Mouse (Mus musculus) hindbrain, embryonic 16.5 days (tissue): Measurements from ENCODE around the gene Psmg1. TPM values are rescaled to one million over a fixed set of nuclear protein-coding genes. Genes with fewer than 3 reads are reported as not detected.
"Not testable (repeated sequence)": the region's sequence is repeated elsewhere in the genome, so short reads cannot be mapped to it uniquely, and the experiment has no call there.

Source experiments
- ATAC-seq: fragments of 200-750 bp; cut with Nextera tagmentation; 2 replicates; pipeline ENCODE4 v1.8.0; 2017; ENCODE audit warnings: moderate TSS enrichment, moderate library complexity
- H3K27ac ChIP-seq: fragments of 300-500 bp; sonication (generic); 2 replicates; pipeline ENCODE4 v1.5.1; 2014; ENCODE audit warnings: low read depth, mild to moderate bottlenecking, control low read depth, low read length, moderate library complexity
- H3K27me3 ChIP-seq: fragments of 300-500 bp; sonication (generic); replicated peaks from 2 replicates; pipeline ENCODE4 v1.6.1; 2014; ENCODE audit warnings: low read length; ENCODE audit not compliant: control insufficient read depth, insufficient read depth
- H3K36me3 ChIP-seq: fragments of 300-500 bp; sonication (generic); 2 replicates; pipeline ENCODE4 v1.6.1; 2014; ENCODE audit warnings: mild to moderate bottlenecking, low read length, moderate library complexity, mixed read lengths; ENCODE audit not compliant: control insufficient read depth, insufficient read depth
- H3K4me1 ChIP-seq: fragments of 300-500 bp; sonication (generic); 2 replicates; pipeline ENCODE4 v1.6.1; 2014; ENCODE audit warnings: low read depth, low read length; ENCODE audit not compliant: control insufficient read depth, insufficient read depth
- H3K4me2 ChIP-seq: fragments of 300-500 bp; sonication (generic); 2 replicates; pipeline ENCODE4 v1.6.1; 2014; ENCODE audit warnings: mild to moderate bottlenecking, low read length, control low read depth, moderate library complexity
- H3K4me3 ChIP-seq: fragments of 300-500 bp; sonication (generic); 2 replicates; pipeline ENCODE4 v1.5.1; 2014; ENCODE audit warnings: mild to moderate bottlenecking, low read length, control low read depth, moderate library complexity
- H3K9ac ChIP-seq: fragments of 300-500 bp; sonication (generic); 2 replicates; pipeline ENCODE4 v1.6.1; 2014; ENCODE audit warnings: low read depth, mild to moderate bottlenecking, control low read depth, low read length, moderate library complexity
- H3K9me3 ChIP-seq: fragments of 300-500 bp; sonication (generic); 2 replicates; pipeline ENCODE4 v1.6.1; 2014; ENCODE audit warnings: mild to moderate bottlenecking, low read length, moderate library complexity; ENCODE audit not compliant: control insufficient read depth
- WGBS: fragments of 180-500 bp; shearing (Covaris S2); extraction: QIAGEN DNeasy Blood & Tissue Kit; methylation state at CpG from one replicate; pipeline ENCODE4 v1.1.7; 2014; 5-methylcytosine and 5-hydroxymethylcytosine counted together
- polyA plus RNA-seq: library from polyadenylated mRNA; unstranded; fragments of >200 nt; fragmentation: Nextera tagmentation; extraction: Ambion mirVana; gene quantifications from 2 replicates; pipeline ENCODE4 v1.2.1, GENCODE M21; 2015

The Psmg1 gene
- polyA plus RNA-seq, 1 experiment from 2014 or later: 64.2 TPM

DNA sequence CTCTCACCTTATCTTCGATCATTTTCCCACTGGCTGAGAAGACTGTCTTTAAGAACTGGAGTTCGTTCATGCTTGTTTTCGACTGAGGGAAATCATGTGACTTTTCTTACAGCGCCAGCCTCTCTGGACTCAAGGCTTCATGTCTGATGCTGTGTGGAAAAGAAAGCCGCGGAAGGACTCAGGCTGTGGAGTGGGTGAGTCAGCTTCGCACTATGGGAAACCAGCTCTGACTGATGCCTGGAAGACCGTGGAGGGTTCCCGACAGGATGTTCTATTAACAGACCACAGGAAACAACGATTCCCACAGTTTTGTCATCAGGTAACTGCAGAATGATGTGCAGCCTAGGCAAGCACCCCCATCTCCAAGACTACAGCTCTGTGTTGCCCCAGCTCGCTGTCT is 23.3 kb downstream of the Psmg1 start:
- no peaks in the 10 kb centered on the region for H3K9me3 ChIP-seq
- H3K36me3 ChIP-seq: no peaks in the 10 kb centered on the region
- no peak overlapping the region for H3K4me3 ChIP-seq
- no peak overlapping the region for H3K27ac ChIP-seq
- H3K27me3 ChIP-seq: no peaks in the 10 kb centered on the region
- H3K4me2 ChIP-seq: no peak overlapping the region
- whole genome bisulfite sequencing: 85% methylated on average over 11 of the region's 11 CpGs
- no peaks in the 10 kb centered on the region for H3K4me1 ChIP-seq
- no peak for ATAC-seq
- H3K9ac ChIP-seq: no peak overlapping the region

DNA sequence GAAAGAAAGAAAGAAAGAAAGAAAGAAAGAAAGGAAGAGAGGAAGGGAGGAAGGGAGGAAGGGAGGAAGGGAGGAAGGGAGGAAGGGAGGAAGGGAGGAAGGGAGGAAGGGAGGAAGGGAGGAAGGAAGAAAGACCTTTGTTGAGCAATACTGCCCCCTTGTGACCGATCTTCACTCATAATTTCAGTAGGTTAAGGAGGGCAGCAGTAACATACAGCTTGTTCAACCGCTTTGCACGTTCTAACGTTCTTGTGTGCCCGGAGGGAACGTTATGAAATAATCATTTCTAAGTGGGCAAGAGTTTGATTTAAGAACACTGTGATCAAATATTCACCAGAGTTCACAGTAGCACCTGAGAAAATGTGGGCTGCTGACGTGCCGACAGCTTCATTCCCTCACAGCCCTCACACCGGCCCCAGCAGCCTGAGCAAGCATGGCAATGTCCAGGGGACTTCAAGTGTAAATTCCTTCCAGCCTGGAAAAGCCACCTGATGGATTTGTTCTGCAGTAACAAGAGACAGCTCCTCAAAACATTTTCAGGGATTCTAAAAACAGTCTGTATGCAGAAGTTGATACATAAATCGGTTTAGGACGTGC is 26.2 kb downstream of the Psmg1 start:
- no peak overlapping the region for H3K27ac ChIP-seq
- H3K4me1 ChIP-seq: no peaks in the 10 kb centered on the region
- ATAC-seq: no peak
- no peak overlapping the region for H3K4me2 ChIP-seq
- H3K27me3 ChIP-seq: no peaks in the 10 kb centered on the region
- no peaks in the 10 kb centered on the region for H3K9me3 ChIP-seq
- 58% methylated on average over 11 of the region's 11 CpGs for WGBS
- H3K4me3 ChIP-seq: no peak overlapping the region
- H3K36me3 ChIP-seq: no peaks in the 10 kb centered on the region
- no peak overlapping the region for H3K9ac ChIP-seq

DNA sequence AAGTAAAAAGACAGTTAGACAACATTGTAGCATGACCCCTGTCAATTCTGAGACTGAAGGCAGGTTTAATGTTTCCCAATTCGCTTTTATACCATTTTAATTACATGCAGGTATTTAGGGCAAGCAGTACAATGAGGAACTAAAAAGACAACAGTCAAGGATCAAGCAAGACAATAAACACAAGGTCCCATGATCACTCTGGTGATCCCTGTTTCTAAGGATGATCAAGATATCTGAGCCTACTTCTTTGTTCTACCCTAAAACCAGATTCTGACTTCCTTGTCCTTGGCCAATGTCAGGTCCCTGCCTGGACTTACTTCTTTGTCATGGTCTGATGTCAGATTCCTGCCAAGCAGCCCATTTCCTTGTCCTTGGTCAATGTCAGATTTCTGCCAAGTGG is 29.3 kb downstream of the Psmg1 start:
- WGBS: 71% methylated on average over 1 of the region's 1 CpGs
- not testable (repeated sequence) for H3K4me3 ChIP-seq, ATAC-seq, H3K27me3 ChIP-seq, H3K9me3 ChIP-seq, H3K9ac ChIP-seq, H3K27ac ChIP-seq, H3K36me3 ChIP-seq, H3K4me2 ChIP-seq, H3K4me1 ChIP-seq

DNA sequence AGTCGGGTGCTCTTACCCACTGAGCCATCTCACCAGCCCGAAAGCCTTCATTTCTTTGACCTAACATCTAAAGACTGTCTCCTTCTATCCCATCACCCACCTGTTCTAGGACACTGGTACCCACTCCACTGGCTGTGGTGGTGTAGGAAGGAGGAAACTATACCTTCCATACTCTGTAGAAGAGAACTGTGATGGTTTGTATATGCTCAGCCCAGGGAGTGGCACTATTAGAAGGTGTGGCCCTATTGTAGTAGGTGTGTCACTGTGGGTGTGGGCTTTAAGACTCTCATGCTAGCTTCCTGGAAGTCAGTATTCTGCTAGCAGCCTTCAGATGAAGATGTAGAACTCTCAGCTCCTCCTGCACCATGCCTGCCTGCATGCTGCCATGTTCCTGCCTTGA is 30.1 kb downstream of the Psmg1 start:
- 97% methylated on average over 2 of the region's 2 CpGs for WGBS
- H3K9me3 ChIP-seq, H3K4me2 ChIP-seq, ATAC-seq, H3K36me3 ChIP-seq, H3K9ac ChIP-seq, H3K4me1 ChIP-seq, H3K4me3 ChIP-seq, H3K27me3 ChIP-seq, H3K27ac ChIP-seq: not testable (repeated sequence)

DNA sequence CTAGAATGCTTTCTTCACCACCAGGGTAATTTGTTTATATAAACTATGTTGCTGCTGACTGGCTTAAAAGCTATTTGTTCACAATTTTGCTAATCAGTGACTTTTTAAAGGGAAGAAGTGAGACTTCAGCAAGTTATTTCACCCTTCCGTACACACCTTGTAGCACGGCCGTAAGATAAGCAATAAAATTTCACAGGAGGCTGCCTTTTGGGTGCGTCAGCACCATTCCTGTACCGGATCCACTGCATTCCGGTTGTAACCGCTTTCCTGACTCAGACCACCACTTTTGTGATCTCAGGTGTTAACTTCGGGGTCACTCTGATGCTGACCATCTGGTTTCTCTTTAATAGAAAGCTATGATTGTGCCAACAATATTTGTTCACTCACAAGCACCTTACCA is 32.7 kb downstream of the Psmg1 start:
- Histone ChIP-seq H3K4me1 (no peaks in the 10 kb centered on the region), H3K4me3 (no peak overlapping the region), H3K36me3 (no peaks in the 10 kb centered on the region), H3K4me2 (no peak overlapping the region), H3K9ac (no peak overlapping the region), H3K27me3 (no peaks in the 10 kb centered on the region), H3K9me3 (no peaks in the 10 kb centered on the region), H3K27ac (no peak overlapping the region)
- ATAC-seq: no peak
- 92% methylated on average over 8 of the region's 8 CpGs for WGBS

DNA sequence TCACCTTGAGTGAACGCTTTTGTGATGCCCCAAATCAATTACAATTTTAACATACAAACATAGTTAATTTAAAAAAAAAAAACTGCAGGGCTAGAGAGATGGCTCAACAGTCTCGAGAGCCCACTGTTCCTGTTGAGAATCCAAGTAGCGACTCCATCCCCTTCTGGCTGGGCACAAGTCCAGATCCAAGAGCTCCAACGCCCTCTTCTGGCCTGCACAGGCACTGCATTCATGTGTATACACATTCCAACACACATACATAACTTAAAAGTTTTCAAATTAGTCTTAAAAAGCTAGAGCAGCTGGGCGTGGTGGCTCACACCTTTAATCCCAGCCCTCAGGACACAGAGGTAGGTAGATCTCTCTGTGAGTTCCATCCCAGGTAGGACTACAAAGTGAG is 34.1 kb downstream of the Psmg1 start:
- no peak overlapping the region for H3K4me2 ChIP-seq
- no peaks in the 10 kb centered on the region for H3K9me3 ChIP-seq
- no peak for ATAC-seq
- no peak overlapping the region for H3K27ac ChIP-seq
- WGBS: 72% methylated on average over 5 of the region's 5 CpGs
- H3K4me1 ChIP-seq: no peaks in the 10 kb centered on the region
- H3K9ac ChIP-seq: no peak overlapping the region
- H3K27me3 ChIP-seq: no peaks in the 10 kb centered on the region
- no peak overlapping the region for H3K4me3 ChIP-seq
- no peaks in the 10 kb centered on the region for H3K36me3 ChIP-seq

DNA sequence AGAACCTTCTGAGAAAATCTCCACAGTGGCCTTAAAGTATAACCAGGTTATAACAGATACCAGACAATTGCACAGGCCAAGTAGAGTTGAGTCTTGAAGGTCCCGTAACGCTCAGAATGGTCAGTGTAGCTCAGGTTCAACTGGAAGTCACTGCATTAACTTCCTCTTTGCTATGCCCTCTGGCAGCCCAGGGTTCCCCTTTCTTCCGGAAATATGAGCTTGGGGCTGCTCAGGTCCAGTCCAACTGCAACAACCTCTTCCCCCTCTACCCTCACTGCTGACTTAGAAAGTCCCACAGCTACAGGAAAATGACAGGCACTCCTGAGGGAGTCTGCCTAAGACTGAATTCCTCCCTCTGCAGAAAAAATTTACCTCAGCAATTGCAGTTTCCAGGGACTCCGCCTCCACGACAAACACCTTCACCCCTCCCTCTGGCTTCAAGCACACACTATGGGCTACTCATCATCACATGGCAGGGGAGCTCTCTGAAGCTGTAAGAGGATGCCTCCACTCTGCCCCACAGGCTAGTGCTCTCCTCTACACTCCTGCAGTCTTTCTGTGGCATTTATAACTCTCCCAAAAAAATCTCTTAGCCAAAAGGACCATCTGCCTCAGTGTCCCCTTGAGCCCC is 34.9 kb downstream of the Psmg1 start:
- no peaks in the 10 kb centered on the region for H3K36me3 ChIP-seq
- no peak overlapping the region for H3K4me2 ChIP-seq
- H3K9me3 ChIP-seq: no peaks in the 10 kb centered on the region
- no peaks in the 10 kb centered on the region for H3K27me3 ChIP-seq
- H3K4me3 ChIP-seq: no peak overlapping the region
- WGBS: 84% methylated on average over 5 of the region's 5 CpGs
- H3K27ac ChIP-seq: no peak overlapping the region
- ATAC-seq: no peak
- no peaks in the 10 kb centered on the region for H3K4me1 ChIP-seq
- H3K9ac ChIP-seq: no peak overlapping the region

DNA sequence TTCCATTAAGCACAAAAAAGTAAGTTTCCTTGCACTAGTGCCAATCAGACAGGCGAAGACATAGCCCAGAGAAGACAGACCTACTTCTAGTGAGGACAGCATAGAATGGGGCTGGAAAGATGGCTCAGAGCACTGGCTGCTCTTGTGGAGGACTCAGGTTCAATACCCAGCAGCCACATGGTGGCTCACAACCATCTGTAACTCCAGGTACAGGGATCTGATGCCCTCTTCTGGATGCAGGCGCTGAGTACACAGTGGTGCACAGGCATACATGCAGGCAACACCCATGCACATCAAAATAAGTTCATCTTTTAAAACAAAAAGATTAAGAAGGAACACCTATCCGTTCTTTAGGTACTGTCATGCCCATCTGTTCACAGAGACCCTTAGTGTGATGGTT is 36.4 kb downstream of the Psmg1 start:
- Histone ChIP-seq H3K4me2 (no peak overlapping the region), H3K4me3 (no peak overlapping the region), H3K27me3 (no peaks in the 10 kb centered on the region), H3K4me1 (no peaks in the 10 kb centered on the region), H3K36me3 (no peaks in the 10 kb centered on the region), H3K9me3 (no peaks in the 10 kb centered on the region), H3K27ac (no peak overlapping the region), H3K9ac (no peak overlapping the region)
- no peak for ATAC-seq
- 79% methylated on average over 3 of the region's 3 CpGs for WGBS

DNA sequence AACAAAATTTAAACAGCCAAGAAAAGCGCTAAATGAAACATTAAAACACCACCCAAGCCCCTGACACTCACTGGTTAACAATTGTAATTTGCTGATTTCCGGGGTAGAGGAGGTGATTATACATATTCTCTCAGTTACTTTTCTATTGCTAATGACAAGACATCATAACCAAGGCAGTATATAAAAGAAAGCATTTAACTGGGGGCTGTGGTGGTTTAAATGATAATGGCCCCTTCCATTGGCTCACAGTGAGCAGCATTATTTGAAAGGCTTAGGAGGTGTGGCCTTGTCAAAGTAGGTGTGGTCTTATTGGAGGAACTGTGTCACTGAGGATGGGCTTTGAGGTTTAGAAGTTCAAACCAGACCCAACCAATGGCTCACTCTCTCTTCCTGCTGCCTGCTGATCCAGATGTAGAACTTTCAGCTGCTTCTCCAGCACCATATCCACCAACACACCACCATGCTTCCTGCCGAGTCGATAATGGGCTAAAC is 37.6 kb downstream of the Psmg1 start:
- WGBS: 93% methylated on average over 4 of the region's 4 CpGs
- ATAC-seq: no peak

More for the DNA sequence above, 37.6 kb downstream of the Psmg1 start:
- Histone ChIP-seq H3K9ac (no peak overlapping the region), H3K4me2 (no peak overlapping the region), H3K36me3 (no peaks in the 10 kb centered on the region), H3K27me3 (no peaks in the 10 kb centered on the region), H3K4me3 (no peak overlapping the region), H3K27ac (no peak overlapping the region), H3K9me3 (no peaks in the 10 kb centered on the region), H3K4me1 (no peaks in the 10 kb centered on the region)
